Mouse (Mus musculus) ES-E14 (cell line): ENCODE data around the gene Tbc1d8. TPM values are rescaled to one million over a fixed set of nuclear protein-coding genes. Genes with fewer than 3 reads are reported as not detected.

Experiments used
- DNase-seq: peaks from one replicate; pipeline ENCODE4 v3.0.0-alpha.2; 2013; ENCODE audit warnings: low read depth, low spot score
- H3K27ac ChIP-seq: 2 replicates; pipeline ENCODE4 v1.5.1; 2012; ENCODE audit warnings: low read depth, mild to moderate bottlenecking, low read length, moderate library complexity, mixed read lengths; ENCODE audit not compliant: poor library complexity, insufficient read depth, severe bottlenecking
- H3K36me3 ChIP-seq: 2 replicates; pipeline ENCODE4 v1.6.1; 2012; ENCODE audit warnings: mild to moderate bottlenecking, low read length, moderate library complexity, mixed read lengths; ENCODE audit not compliant: control insufficient read depth, poor library complexity, insufficient read depth, severe bottlenecking
- H3K4me1 ChIP-seq, 2 experiments: fragments of 150-350 bp in 1 of 2; sonication (generic) in 1 of 2; 2 replicates each; pipeline ENCODE4 v1.6.1; 2012; ENCODE audit warnings: low read length in 2 of 2, mild to moderate bottlenecking in 1 of 2, mixed read lengths in 1 of 2; ENCODE audit not compliant: control insufficient read depth in 2 of 2, insufficient read depth in 2 of 2, poor library complexity in 1 of 2
- H3K4me3 ChIP-seq, 2 experiments: fragments of 150-350 bp in 1 of 2; sonication (generic) in 1 of 2; 2 replicates each; pipeline ENCODE4 v1.5.1; 2012; ENCODE audit warnings: low read length in 2 of 2, low read depth in 1 of 2, mild to moderate bottlenecking in 1 of 2, mixed read lengths in 1 of 2; ENCODE audit not compliant: insufficient read depth in 1 of 2, poor library complexity in 1 of 2, severe bottlenecking in 1 of 2
- H3K9ac ChIP-seq: 2 replicates; pipeline ENCODE4 v1.6.1; 2012; ENCODE audit warnings: low read depth, mild to moderate bottlenecking, low read length, mixed read lengths; ENCODE audit not compliant: poor library complexity, insufficient read depth, severe bottlenecking
- H3K9me3 ChIP-seq: fragments of 150-350 bp; sonication (generic); 2 replicates; pipeline ENCODE4 v1.6.1; 2012; ENCODE audit warnings: low read depth, mild to moderate bottlenecking, low read length; ENCODE audit not compliant: control insufficient read depth, insufficient read depth
- CHD2 ChIP-seq: IDR thresholded peaks from 2 replicates; pipeline ENCODE4 v1.6.1; 2014; ENCODE audit warnings: mild to moderate bottlenecking, low read depth, low read length, inconsistent platforms
- HCFC1 ChIP-seq: IDR thresholded peaks from 2 replicates; pipeline ENCODE4 v1.6.1; 2012; ENCODE audit warnings: low read length, inconsistent platforms, borderline replicate concordance; ENCODE audit not compliant: insufficient read depth
- MAFK ChIP-seq: IDR thresholded peaks from 2 replicates; pipeline ENCODE4 v1.6.1; 2014; ENCODE audit warnings: mild to moderate bottlenecking, low read depth, low read length, inconsistent platforms; ENCODE audit not compliant: insufficient read depth
- ZC3H11A ChIP-seq: IDR thresholded peaks from 2 replicates; pipeline ENCODE4 v1.6.1; 2012; ENCODE audit warnings: low read depth, mild to moderate bottlenecking, inconsistent platforms, low read length, borderline replicate concordance
- ZNF384 ChIP-seq: IDR thresholded peaks from 2 replicates; pipeline ENCODE4 v1.6.1; 2012; ENCODE audit warnings: low read depth, low read length, inconsistent platforms
- in situ Hi-C, 2 experiments: fragments of 600-800 bp; cut with MboI; formaldehyde crosslinking; loops; one replicate each; pipeline ENCODE4 v1.15.1; 2025; ENCODE audit warnings: low sequenced_read_pairs in 2 of 2, inconsistent platforms in 1 of 2; ENCODE audit not compliant: unreplicated experiment in 2 of 2
- total RNA-seq: library from RNA; depleted of rRNA; stranded (reverse); fragments of 300-350 nt; gene quantifications from 2 replicates; pipeline ENCODE4 v1.2.3, GENCODE M21; 2012

Gene Tbc1d8
- total RNA-seq, 1 experiment = 6.1 TPM

GRCm38 (mm10) chr1:39408668-39409067 is 69.9 kb downstream of the Tbc1d8 start:
- Histone ChIP-seq H3K9ac (no peak overlapping the region), H3K36me3 (no peaks in the 10 kb centered on the region), H3K9me3 (no peaks in the 10 kb centered on the region), H3K4me3 (no peak overlapping the region), H3K4me1 (no peaks in the 10 kb centered on the region; a peak in 1 of 4 replicates), H3K27ac (no peak overlapping the region)
- in situ Hi-C loops = no loop called here
- DNase-seq = no peak
- no peak for TF ChIP-seq ZC3H11A
- no peak for TF ChIP-seq HCFC1
- TF ChIP-seq MAFK = no peak
- TF ChIP-seq CHD2 = no peak
- no peak for TF ChIP-seq ZNF384

GRCm38 (mm10) chr1:39408123-39408522 is 70.4 kb downstream of the Tbc1d8 start:
- no peak for DNase-seq
- no peaks in the 10 kb centered on the region for H3K9me3 ChIP-seq
- H3K27ac ChIP-seq = no peak overlapping the region
- in situ Hi-C loops = no loop called here
- H3K4me1 ChIP-seq = no peaks in the 10 kb centered on the region; a peak in 1 of 4 replicates
- H3K4me3 ChIP-seq = no peak overlapping the region
- no peaks in the 10 kb centered on the region for H3K36me3 ChIP-seq
- H3K9ac ChIP-seq = no peak overlapping the region
- TF ChIP-seq CHD2 (no peak), ZC3H11A (no peak), ZNF384 (no peak)

DNA sequence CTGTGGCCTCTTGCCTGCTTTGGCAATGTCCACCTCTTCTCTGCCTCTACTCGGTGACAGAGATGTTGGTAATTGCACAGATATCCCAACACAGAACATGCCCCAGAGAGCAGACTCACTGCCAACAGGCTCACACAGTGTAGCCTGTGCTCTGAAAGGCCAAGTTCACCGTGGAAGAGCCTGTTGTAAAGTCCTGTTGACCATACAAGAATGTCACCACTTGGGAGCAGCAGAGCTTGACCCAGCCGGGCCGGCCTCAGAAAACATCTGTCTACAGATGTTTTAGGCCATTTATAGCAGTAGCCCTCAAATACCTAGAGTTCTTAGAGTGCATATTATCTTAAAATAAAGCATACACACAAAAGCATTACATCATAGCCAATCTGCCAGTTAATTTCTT is 71.4 kb downstream of the Tbc1d8 start:
- peaks cover 4% of the 10 kb centered on the region; the same call in 1 of the 2 replicates for H3K36me3 ChIP-seq
- H3K9me3 ChIP-seq = no peaks in the 10 kb centered on the region
- DNase-seq = no peak
- no peak overlapping the region for H3K4me3 ChIP-seq
- no peak overlapping the region for H3K27ac ChIP-seq
- H3K4me1 ChIP-seq = no peaks in the 10 kb centered on the region; a peak in 1 of 4 replicates
- no peak overlapping the region for H3K9ac ChIP-seq
- no peak for TF ChIP-seq HCFC1
- TF ChIP-seq ZNF384 = no peak
- TF ChIP-seq CHD2 = no peak
- TF ChIP-seq MAFK = no peak
- TF ChIP-seq ZC3H11A = no peak
- in situ Hi-C loops = no loop called here

- Histone ChIP-seq H3K27ac (no peak overlapping the region), H3K9ac (no peak overlapping the region), H3K9me3 (no peaks in the 10 kb centered on the region), H3K4me3 (no peak overlapping the region), H3K36me3 (peaks cover 4% of the 10 kb centered on the region; the same call in 1 of the 2 replicates), H3K4me1 (peaks cover 0 to 4% of the 10 kb centered on the region in 2 experiments; a peak in 1 of 4 replicates)
- TF ChIP-seq CHD2 = no peak
- TF ChIP-seq HCFC1 = no peak
- TF ChIP-seq ZC3H11A = no peak
- TF ChIP-seq MAFK = no peak
- TF ChIP-seq ZNF384 = no peak
- DNase-seq = no peak
- in situ Hi-C loops = no loop called here
Observed at GRCm38 (mm10) chr1:39400173-39400572, 78.4 kb downstream of the Tbc1d8 start.

DNA sequence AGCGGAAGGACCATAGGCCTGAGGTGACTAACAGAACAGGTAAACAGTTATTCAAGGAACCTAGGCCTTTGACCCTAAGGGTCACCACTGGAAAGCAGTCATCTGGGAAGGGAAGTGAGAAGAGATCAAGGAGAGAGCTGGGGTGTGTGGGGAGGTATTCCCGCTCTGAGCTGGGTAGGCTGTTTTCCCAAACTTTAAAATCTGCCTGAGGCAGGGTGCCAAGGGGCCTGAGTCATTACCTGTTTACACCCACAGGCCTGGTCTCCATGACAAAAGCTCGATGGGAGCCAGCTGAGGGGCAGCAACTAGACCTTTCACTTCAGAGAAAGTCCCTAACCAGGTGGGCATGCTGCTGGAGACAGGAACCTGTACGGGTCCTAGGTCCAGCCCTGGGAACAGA is 79.3 kb downstream of the Tbc1d8 start:
- in situ Hi-C loops = loop anchor here in 1 of 2 experiments (25.0 kb wide), 1 partner anchor 113 kb away; no protein-coding TSS in a partner anchor
- Histone ChIP-seq H3K36me3 (peaks cover 4% of the 10 kb centered on the region; the same call in 1 of the 2 replicates), H3K9me3 (no peaks in the 10 kb centered on the region), H3K4me1 (peaks cover 0 to 4% of the 10 kb centered on the region in 2 experiments; a peak in 1 of 4 replicates), H3K4me3 (no peak overlapping the region), H3K9ac (no peak overlapping the region), H3K27ac (no peak overlapping the region)
- no peak for DNase-seq
- TF ChIP-seq HCFC1 (no peak), ZNF384 (no peak), ZC3H11A (no peak)
